Comparison of ENCODE assay signal across 19 mouse cellular contexts in the genomic region with DNA sequence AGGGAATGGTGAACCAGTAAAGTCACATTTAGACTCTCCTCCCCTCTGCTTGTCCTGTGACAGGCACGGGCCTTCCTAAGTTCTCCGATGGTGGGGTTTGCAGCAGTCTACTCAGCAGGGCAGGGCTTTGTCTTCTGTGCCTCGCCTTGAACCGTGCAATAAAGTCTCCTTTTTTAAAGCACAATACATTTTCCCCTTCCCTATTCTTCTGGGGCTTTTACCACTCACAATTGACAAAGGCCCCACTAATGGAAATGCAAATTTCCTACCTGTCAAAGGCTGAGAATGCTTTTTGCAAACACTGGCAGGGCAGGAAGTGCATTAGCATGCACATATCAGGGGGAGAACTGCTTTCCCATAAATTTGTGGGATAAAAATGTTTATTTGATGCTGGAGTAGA.
DNase-seq lines count a peak whose midpoint lies in the region; ATAC-seq and TF ChIP-seq lines count a peak whose summit lies in the region.
"Had no signal": no experiment of that assay in that cellular context is flagged by ENCODE, and none has a peak within 500 bp of the region (broad histone marks: within the 10 kb centered on the region; RNA-seq: fewer than 3 reads in every experiment).

No protein-coding gene starts in this region.

- peaks cover 23% of the 10 kb centered on the region for H3K4me1 ChIP-seq in hindbrain, embryonic 10.5 days (replicated peaks)
- no peaks in the 10 kb centered on the region for H3K4me1 ChIP-seq in hindbrain, embryonic 16.5 days (ENCODE audit: control insufficient read depth, insufficient read depth, low read depth, low read length)
- H3K4me1 ChIP-seq in ES-Bruce4 (ENCODE audit: control insufficient read depth, insufficient read depth, low read length) = no peaks in the 10 kb centered on the region
- H3K4me1 ChIP-seq in forebrain, postnatal 0 days (ENCODE audit: insufficient read depth) = no peaks in the 10 kb centered on the region
- 0 out of 2 replicates have a peak, but pooled peaks cover 8% of the 10 kb centered on the region for H3K4me1 ChIP-seq in kidney, embryonic 15.5 days
- H3K4me1 ChIP-seq: stomach, embryonic 15.5 days had no signal

- TF ChIP-seq CTCF in ES-Bruce4 (IDR thresholded peaks at IDR 0.05; ENCODE audit: low read depth, low read length) = no peak
- TF ChIP-seq CTCF in brain, embryonic 14.5 days (IDR thresholded peaks at IDR 0.05; ENCODE audit: borderline replicate concordance, extremely low read depth, insufficient read depth, insufficient read length) = no peak
- no peak for TF ChIP-seq CTCF in forebrain, postnatal 0 days (IDR thresholded peaks at IDR 0.05; ENCODE audit: low read depth)

- H3K4me3 ChIP-seq in hindbrain, embryonic 10.5 days = no peak overlapping the region
- no peak overlapping the region for H3K4me3 ChIP-seq in hindbrain, embryonic 16.5 days (ENCODE audit: low read length)
- H3K4me3 ChIP-seq in ES-Bruce4 (ENCODE audit: low read depth, low read length) = no peak overlapping the region
- no peak overlapping the region for H3K4me3 ChIP-seq in forebrain, postnatal 0 days (ENCODE audit: low read depth, low read length)
- H3K4me3 ChIP-seq in kidney, embryonic 15.5 days (replicated peaks) = no peak overlapping the region
- H3K4me3 ChIP-seq: embryonic facial prominence, embryonic 13.5 days; stomach, embryonic 15.5 days had no signal

- TF ChIP-seq EP300 in ES-Bruce4 (IDR thresholded peaks at IDR 0.05; ENCODE audit: insufficient read depth, low read depth, low read length) = peak; percentile 58; the same call in 1 of the 2 replicates

- ATAC-seq in hindbrain, embryonic 16.5 days = no peak
- ATAC-seq in forebrain, postnatal 0 days = peak; percentile 95; the same call in 1 of the 2 replicates
- ATAC-seq in kidney, embryonic 15.5 days (replicated peaks; ENCODE audit: low FRiP score) = no peak
- ATAC-seq: inflammation-experienced regulatory T-cells, adult 6 months had no signal

- peaks cover 11% of the 10 kb centered on the region for H3K9me3 ChIP-seq in hindbrain, embryonic 10.5 days
- H3K9me3 ChIP-seq in hindbrain, embryonic 16.5 days (ENCODE audit: control insufficient read depth, low read length) = no peaks in the 10 kb centered on the region; the same call in 1 of the 2 replicates
- H3K9me3 ChIP-seq in ES-Bruce4 (replicated peaks; ENCODE audit: control insufficient read depth, insufficient read depth, low read length, poor library complexity, severe bottlenecking) = peaks cover 83% of the 10 kb centered on the region
- H3K9me3 ChIP-seq in forebrain, postnatal 0 days (ENCODE audit: low read length) = no peaks in the 10 kb centered on the region
- H3K9me3 ChIP-seq in kidney, embryonic 15.5 days (replicated peaks) = peaks cover 9% of the 10 kb centered on the region; the same call in 1 of the 2 replicates
- H3K9me3 ChIP-seq: embryonic facial prominence, embryonic 13.5 days; stomach, embryonic 15.5 days had no signal

- no peaks in the 10 kb centered on the region for H3K27me3 ChIP-seq in hindbrain, embryonic 10.5 days (ENCODE audit: insufficient read depth, poor library complexity, severe bottlenecking)
- H3K27me3 ChIP-seq in hindbrain, embryonic 16.5 days (replicated peaks; ENCODE audit: control insufficient read depth, insufficient read depth, low read length) = no peaks in the 10 kb centered on the region
- H3K27me3 ChIP-seq in ES-Bruce4 (ENCODE audit: control insufficient read depth, insufficient read depth, low read length, poor library complexity, severe bottlenecking) = no peaks in the 10 kb centered on the region
- H3K27me3 ChIP-seq in forebrain, postnatal 0 days (ENCODE audit: insufficient read depth, low read length) = no peaks in the 10 kb centered on the region
- H3K27me3 ChIP-seq in kidney, embryonic 15.5 days = no peaks in the 10 kb centered on the region
- H3K27me3 ChIP-seq: CH12.LX; embryonic facial prominence, embryonic 13.5 days; stomach, embryonic 15.5 days had no signal

- 26% methylated on average over 4 of the region's 4 CpGs for WGBS in hindbrain, embryonic 10.5 days
- WGBS in hindbrain, embryonic 16.5 days = 12% methylated on average over 4 of the region's 4 CpGs
- WGBS in forebrain, postnatal 0 days = 19% methylated on average over 4 of the region's 4 CpGs
- WGBS in kidney, embryonic 15.5 days = 26% methylated on average over 4 of the region's 4 CpGs

- peak overlapping the region; percentile 79 for H3K27ac ChIP-seq in hindbrain, embryonic 10.5 days
- no peak overlapping the region for H3K27ac ChIP-seq in hindbrain, embryonic 16.5 days (ENCODE audit: low read depth, low read length)
- H3K27ac ChIP-seq in ES-Bruce4 (ENCODE audit: insufficient read depth, low read length) = peak overlapping the region; percentile 98
- no peak overlapping the region for H3K27ac ChIP-seq in forebrain, postnatal 0 days (ENCODE audit: low read depth, low read length)
- H3K27ac ChIP-seq in kidney, embryonic 15.5 days = no peak overlapping the region
- H3K27ac ChIP-seq: embryonic facial prominence, embryonic 13.5 days; stomach, embryonic 15.5 days had no signal

- no peak for TF ChIP-seq POLR2A in ES-Bruce4 (IDR thresholded peaks at IDR 0.05; ENCODE audit: insufficient read depth, low read length)
- no peak for TF ChIP-seq POLR2A in brain, embryonic 14.5 days (IDR thresholded peaks at IDR 0.05; ENCODE audit: borderline replicate concordance, extremely low read depth, insufficient read depth, insufficient read length, poor library complexity, severe bottlenecking)

- peak; percentile 33 for DNase-seq in hindbrain, embryonic 10.5 days (ENCODE audit: low spot score)
- peak; percentile 75 for DNase-seq in brain, embryonic 14.5 days (ENCODE audit: low read depth)
- no peak for DNase-seq in forebrain, postnatal 0 days
- no peak for DNase-seq in layer of hippocampus, postnatal 36 days
- DNase-seq: adrenal gland, adult 8-10 months; cerebellum, adult 11-12 months; cerebellum, postnatal 36 days; heart, postnatal 14 days; left cerebral cortex, postnatal 4 days; lung, adult 18-20 months; right cerebral cortex, postnatal 14 days had no signal

- H3K4me2 ChIP-seq in hindbrain, embryonic 16.5 days (ENCODE audit: low read length) = no peak overlapping the region
- H3K4me2 ChIP-seq in forebrain, postnatal 0 days (ENCODE audit: low read depth) = no peak overlapping the region
- H3K4me2 ChIP-seq in kidney, embryonic 15.5 days = no peak overlapping the region
- H3K4me2 ChIP-seq: embryonic facial prominence, embryonic 13.5 days; heart, embryonic 11.5 days; stomach, embryonic 15.5 days had no signal

- H3K9ac ChIP-seq in hindbrain, embryonic 16.5 days (ENCODE audit: low read depth, low read length) = no peak overlapping the region
- H3K9ac ChIP-seq in ES-Bruce4 (ENCODE audit: low read depth, poor library complexity, severe bottlenecking) = no peak overlapping the region
- H3K9ac ChIP-seq in forebrain, postnatal 0 days = no peak overlapping the region
- H3K9ac ChIP-seq in kidney, embryonic 15.5 days = no peak overlapping the region
- H3K9ac ChIP-seq: embryonic facial prominence, embryonic 13.5 days; stomach, embryonic 15.5 days had no signal

- 0 out of 2 replicates have a peak, but pooled peaks cover 3% of the 10 kb centered on the region for H3K36me3 ChIP-seq in hindbrain, embryonic 10.5 days
- no peaks in the 10 kb centered on the region for H3K36me3 ChIP-seq in hindbrain, embryonic 16.5 days (ENCODE audit: control insufficient read depth, insufficient read depth, low read length)
- H3K36me3 ChIP-seq in ES-Bruce4 (ENCODE audit: control insufficient read depth, insufficient read depth, low read length, poor library complexity, severe bottlenecking) = peaks cover 2% of the 10 kb centered on the region
- no peaks in the 10 kb centered on the region for H3K36me3 ChIP-seq in forebrain, postnatal 0 days (ENCODE audit: insufficient read depth)
- no peaks in the 10 kb centered on the region for H3K36me3 ChIP-seq in kidney, embryonic 15.5 days
- H3K36me3 ChIP-seq: embryonic facial prominence, embryonic 13.5 days; stomach, embryonic 15.5 days had no signal

Comparison
In these comparisons a context has a peak if more than half of its experiments do, and no peak if none do; other contexts are left out.
1. H3K27ac ChIP-seq: peak in hindbrain, embryonic 10.5 days (single experiment) and ES-Bruce4 (single experiment); none in hindbrain, embryonic 16.5 days (single experiment), forebrain, postnatal 0 days (single experiment) and kidney, embryonic 15.5 days (single experiment).
2. DNase-seq: peak in hindbrain, embryonic 10.5 days (single experiment) and brain, embryonic 14.5 days (single experiment); none in forebrain, postnatal 0 days (single experiment) and layer of hippocampus, postnatal 36 days (0 of 2).